Mouse (Mus musculus) CH12F3 (cell line): ENCODE measurements around the gene Sema3b.

Experiments
- in situ Hi-C: fragments of 300-500 bp; cut with MboI; formaldehyde crosslinking; loops from 2 replicates; pipeline ENCODE4 v1.14.3; 2020; ENCODE audit warnings: low sequenced_read_pairs

Gene Sema3b

DNA sequence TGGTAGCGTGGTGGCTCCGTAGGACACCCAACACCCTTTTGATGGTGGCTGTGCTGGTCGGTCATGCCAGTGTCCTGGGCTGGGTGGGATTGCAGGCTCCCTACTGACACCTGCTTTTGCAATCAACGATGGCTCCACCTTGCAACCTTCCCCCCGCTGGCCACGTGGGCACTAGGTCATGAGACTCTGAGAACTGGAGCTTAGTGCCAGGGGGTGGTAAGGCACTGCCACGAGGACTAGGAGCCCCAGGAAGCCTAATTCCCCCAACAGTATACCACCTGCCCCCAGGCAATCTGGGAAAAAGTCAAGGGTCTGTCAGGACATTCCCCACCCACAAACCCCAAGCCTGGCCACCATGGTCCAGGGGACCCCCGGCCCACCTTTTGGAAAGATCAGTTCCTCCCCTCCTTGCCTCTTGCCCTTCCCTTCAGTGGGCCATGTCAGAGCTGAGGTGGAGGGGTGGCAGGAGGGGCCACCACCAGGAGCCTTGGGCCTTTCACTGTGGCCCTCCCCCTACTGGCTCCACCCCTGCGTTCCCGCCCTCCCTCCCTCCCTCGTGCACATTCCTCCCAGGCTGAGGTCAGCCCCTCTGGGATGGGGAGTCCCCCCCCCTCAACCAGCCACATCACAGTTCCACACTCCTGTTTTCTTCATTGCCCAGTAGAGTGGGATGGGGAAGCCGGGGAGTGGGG lies at the start of gene Sema3b:
Sema3b (minus strand) TSS at position 489 of the 692 bp plus-strand sequence.
- in situ Hi-C loops: no loop called here

DNA sequence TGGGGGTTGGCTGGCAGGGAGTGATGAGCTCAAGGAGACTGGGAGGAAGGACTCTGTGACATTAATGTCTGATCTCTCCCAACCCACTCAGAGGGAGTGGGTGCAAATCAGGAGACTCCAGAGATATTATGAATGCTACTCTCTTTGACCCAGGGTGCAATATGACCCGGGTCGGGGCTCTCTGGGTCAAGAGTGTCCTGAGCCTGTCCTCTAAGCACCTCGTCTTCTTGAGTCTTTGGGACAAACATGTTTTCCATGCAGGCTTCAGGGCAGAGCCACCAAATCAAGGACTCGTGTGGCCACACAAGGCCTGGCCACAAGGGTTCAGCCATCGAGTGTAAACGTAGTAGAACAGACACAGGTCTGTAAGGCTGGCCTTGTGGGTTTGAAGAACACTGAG lies 49.1 kb upstream of the Sema3b start:
- in situ Hi-C loops: no loop called here

DNA sequence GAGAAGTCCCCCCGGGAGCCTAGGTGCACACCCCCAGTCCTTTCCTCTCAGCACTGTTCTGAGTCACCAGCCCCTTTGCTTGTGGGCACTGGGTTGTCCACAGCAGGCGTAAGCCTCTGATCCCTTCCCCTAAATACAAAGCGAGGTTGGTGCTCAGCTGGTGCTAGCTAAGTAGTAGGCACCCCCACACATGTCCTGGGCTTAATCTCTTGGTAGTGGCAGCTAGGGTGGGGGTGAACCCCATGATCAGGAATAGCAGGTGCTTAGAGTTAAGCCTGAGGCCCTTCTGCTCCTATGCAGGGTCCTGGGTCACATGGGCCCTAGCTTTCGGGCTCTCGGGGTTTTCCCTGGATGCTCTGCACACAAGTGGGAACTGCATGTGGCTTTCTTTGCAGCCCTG lies 48.1 kb upstream of the Sema3b start:
- in situ Hi-C loops: no loop called here

DNA sequence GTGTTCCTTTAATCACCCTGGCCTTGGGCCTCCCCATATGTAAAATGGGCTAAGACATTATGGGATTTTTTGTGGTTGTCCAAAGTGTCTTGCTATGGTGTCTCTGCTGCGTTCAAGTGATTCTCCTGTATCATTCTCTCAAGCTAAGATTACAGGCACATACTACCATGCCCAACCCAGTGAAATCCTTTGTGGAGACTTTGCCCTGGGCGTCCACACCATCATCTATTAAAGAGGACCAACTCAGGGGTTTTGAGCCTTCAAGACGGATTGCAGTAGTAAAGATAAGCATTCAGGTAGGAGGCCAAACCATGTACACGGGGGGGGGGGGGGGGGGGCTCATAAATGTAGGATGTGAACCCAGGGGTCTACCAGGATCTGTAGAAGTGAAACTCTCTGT lies 45.6 kb upstream of the Sema3b start:
- in situ Hi-C loops: no loop called here

DNA sequence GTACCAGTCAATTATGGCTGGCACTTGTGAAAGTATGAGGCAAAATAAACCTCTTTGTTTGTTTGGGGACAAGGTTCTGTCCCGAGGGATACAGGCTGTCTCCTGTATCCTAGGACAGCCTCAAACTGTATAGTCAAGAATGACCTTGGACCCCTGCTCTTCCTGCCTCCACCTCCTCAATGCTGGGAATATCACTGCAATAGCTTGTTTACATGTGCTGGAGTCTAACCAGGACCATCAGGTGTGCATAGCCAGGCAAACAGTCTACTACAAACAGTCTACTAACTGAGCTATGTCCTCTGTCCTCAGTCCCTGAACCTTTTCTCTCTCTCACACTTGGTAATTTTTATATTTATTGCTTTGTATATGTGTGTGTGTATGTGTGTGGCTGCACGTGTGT lies 44.4 kb upstream of the Sema3b start:
- in situ Hi-C loops: no loop called here

DNA sequence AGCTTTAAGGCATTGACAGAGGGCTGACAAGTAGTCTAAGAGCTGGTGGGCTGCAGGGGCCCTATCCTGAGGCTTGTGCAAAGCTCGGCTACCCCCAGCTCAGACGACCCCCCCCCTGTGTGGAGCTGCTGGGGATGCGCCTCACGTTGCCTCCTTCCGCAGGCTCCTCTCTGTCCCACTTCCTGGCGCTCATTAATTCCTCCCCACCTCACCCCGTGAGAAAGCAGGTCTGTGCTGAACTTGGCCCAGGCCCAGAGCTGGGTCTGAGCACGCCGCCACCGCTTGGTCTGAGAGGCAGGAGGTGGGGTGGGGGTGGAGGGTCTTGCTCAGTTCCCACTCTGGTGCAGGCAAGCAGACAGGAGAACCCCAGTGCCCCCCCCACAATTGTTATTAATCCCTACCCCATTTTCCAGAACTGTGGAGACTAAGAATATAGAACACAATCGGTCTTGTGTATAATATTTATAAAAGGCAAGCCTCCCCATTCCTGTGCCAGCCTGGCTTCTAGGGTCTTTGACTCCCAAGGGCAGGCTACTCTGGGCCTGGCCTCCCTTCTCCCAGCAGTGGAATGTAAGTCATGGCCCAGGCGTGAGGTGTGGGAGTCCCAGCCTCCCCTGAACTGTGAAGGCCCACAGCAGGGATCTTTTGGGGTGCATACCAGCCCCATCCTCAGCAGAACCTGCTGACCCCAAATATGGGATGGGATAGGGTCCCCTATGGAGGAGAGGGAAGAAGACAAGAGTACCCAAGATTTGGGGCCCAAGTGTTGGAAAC lies 41.9 kb upstream of the Sema3b start:
- in situ Hi-C loops: no loop called here

DNA sequence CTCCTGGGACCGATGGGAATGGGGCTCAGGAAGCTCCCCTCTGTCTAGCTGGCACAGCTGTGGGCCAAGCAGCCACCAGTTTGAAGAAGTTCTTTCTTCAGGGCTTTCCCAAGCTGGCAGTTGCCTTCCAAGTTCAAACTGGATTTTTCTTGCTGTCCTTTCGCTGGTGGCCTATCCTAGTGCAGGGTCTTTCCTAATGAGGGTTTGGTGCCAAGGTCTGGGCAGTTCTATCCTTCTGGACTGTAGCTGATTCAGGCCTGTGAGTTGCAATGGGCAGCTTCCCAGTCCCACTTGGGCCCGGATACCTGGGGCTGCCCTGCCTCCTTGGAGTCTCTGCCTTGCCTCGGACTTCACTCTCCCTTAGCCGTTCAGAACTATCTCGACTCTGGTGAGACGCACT lies 41.2 kb upstream of the Sema3b start:
- in situ Hi-C loops: no loop called here

DNA sequence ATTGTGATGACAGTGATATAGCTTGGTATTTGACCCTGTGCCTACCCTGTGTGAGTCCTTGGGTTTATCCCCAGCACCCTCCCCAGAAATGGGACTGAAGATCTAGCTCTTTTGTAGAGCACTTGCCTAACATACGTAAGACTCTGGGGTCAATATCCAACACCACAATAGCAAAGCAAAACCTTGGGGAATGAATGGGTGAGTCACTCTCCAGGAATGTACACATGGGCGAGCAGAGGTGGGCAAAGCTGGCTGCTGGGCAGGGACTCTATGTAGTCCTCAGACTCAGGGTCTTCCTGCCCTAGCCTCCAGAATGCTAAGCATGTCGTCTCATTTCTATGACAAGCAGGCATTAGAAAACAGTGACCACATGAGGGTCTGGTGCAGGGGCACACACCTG lies 39.7 kb upstream of the Sema3b start:
- in situ Hi-C loops: no loop called here

DNA sequence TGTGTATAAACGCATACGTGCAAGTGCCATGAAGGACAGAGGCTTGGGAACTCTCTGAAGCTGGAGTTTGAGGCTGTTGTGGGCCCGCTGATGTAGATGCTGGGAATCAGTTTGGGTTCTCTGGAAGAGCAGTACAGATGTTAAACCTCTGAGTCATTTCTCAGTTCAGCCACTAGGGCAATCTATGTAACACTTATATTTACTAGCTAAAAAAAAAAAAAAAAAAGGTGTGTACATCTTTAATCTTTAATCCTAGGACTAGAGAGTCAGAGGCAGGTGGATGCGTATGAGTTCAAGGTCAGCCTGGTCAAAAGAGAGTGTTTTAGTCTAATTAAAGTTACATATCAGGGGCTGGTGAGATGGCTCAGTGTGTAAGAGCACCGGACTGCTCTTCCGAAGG lies 37.9 kb upstream of the Sema3b start:
- in situ Hi-C loops: no loop called here

DNA sequence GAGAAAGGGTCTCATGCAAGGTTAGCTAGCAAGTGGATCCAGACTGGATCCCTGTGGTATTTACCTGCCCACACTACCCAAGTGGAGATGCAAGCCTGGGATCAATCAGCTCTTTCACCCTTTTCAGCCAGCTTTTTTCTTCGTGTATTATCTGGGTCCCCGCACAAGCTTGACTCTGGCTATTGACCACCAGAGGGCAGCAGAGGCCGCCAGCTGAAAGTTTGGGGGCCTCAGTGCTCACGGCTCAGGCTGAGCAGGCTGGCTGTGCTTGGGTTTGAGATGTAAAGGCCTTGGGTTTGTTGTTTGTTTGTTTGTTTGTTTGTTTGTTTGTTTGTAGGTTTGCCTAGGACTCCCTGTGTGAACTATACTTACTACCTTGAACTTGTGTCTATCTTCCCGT lies 36.5 kb upstream of the Sema3b start:
- in situ Hi-C loops: no loop called here

DNA sequence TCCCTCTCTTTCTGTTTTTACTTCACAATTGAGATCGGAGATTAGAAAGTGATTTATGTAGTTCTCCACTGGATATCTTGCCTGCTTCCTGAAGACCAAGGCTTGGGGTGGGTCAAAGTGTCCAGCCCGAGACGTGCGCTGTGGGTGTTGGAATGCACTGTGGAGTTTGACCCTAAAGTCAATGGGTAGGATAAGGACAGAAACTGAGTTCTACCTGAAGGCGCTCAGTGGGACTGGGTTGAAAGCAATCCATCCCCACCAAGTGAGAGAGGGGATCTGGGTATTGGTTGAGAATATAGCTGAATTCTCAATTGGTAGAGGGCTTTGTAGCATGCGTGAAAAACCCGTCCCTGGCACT lies 36.1 kb upstream of the Sema3b start:
- in situ Hi-C loops: no loop called here

DNA sequence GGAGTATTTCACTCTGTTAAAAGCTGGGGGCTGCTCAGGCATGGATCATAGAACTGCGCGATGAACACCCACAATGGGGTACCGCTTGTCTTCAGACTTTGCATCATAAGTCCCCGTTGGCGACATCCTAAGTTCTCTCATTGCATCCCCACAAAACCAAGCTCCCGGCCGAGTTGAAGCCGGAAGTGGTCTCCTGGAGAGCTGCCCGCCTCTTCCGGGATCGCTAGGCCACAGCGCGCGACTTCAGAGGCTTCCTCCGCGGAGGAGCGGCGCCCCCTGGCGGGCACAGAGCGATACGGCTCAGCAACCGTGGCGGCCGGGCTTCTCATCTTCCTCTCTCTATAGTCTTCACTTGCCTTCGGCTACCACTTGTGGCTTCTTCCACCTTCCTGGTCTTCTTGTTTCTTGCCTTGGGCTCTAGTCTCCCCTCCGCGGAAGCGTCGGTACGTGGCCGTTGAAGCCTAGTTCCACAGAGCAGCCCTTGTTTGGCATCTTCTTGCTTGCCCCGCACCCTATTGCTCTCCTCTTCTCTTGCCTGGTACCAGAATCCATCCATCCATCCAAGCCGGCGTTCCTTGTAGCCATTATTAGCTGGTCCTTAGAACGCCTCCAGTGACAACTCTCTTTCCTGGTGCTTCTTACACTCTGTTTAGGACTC lies 35.6 kb upstream of the Sema3b start:
- in situ Hi-C loops: no loop called here

DNA sequence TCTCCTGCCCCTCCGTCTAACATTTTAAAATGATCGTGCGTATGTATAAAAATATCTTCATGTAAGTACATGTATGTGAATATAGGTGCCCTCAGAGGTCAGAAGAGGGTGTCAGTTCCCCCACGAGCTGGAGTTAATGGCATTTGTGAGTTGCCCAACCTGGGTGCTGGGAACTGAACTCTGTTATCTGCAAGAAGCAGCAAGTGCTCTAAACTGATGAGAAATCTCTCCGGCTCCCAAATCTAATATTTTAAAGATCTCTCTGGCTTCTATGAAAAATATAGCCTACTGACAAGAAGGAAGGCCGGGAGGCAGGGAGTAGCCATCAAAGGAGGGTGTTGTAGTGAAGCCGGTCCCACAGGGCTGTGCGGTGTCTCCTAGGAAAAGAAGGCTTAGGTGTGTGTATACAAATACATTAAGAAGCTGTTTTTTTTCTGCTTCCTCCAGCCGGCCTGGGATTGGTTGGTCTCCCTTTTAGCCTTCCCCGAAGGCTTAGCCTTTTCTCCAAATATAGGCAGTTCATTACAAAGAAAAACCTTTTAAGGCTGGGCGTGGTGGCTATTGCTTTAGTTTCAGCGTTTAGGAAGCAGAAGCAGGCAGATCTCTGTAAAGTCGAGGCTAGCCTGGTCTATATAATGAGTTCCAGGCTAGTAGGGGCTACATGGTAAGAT lies 34.6 kb upstream of the Sema3b start:
- in situ Hi-C loops: no loop called here

DNA sequence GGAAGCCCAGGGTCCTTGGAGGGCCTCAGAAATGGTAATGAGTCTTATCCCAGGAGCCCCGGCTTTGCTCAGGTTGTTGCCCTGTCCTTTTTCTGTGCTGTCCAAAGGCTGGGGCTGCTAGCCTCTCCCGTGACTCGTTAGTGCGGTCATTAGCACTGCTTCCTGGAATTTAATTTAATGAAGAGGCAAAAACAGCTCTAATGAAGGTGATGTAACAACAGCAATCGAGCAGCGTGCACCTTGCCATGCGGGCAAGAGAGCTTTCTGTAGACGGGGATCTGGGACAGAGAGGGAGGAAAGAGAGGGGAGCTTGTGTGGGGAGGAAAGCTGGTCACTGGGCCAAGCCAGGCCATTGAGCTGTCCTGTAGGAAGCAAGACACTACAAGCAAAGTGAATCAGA lies 32.6 kb upstream of the Sema3b start:
- in situ Hi-C loops: no loop called here

DNA sequence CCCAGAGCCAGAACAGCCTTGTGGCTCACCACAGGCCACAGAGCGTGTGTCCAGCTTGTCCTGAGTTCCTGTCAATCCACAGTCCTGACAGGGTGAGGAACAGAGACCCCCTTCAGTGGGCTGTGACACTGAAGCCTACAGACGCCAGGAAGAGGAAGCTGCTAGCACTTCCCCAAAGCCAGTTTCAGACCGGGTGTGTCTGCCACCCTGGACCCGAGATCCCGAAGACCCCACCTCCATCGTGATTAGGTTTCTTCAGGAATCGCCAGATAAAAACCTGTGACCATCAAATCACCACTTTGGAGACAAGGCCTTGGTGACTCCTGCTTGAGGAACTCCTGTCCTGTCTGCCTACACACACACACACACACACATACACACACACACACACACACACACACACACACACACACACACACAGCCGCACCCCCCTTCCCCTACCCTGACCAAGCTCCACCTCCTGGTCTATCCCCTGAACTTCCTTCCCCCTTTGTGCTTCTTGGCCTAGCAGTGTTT lies 31.3 kb upstream of the Sema3b start:
- in situ Hi-C loops: no loop called here

DNA sequence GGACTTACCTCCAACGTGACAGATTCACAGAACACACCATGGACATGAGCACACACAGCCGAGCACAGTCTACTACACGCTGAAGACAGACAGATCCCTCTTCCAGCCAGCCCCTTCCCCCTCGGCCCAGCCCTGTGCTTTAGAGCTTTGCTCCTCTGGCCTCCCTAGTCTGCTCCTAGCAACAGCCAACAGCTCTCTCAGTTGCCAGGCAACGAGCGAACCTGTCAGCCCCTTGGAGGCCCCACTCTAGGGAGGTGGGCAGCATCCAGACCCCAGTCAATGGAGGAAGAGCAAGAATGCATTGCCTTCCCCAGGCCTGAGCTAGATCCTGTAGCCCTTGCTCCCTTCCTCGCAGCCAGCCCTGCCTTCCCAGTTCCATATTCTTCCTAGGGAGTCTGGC lies 28.0 kb upstream of the Sema3b start:
- in situ Hi-C loops: no loop called here

DNA sequence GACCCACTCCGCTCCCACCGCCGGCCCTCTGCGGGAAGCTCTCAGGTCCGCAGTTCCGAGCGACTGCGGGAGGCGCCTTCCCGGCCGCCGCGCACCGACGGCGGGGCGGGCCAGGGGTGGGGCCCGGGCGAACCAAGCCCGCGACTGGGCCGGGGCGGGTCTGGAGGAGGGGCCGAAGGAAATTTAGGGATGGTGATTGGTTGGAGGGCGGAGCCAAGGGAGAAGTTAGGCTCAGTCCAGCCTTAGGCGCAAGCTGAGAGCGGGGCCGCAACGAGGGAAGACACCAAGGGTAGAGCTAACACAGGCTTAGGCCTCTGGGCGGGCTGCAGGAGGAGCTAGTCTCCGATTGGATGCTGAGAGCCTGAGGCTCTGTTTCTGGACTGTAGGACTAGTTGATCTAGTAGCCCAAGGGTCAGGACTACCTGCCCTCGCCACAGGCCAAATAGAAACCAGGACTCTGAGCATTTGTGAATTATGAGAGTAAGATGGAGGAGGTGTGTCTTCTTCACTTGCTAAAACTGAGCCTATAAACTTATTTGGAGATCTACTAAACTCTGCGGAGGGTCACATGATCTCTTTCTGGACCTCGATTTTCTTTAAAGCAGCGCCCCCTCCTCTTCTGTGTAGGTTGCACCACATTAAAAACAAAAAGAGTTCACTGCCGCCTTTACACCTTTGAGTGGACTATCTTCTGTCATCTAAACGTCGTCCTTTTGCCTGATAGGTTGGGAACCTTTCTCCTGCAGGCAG lies 26.4 kb upstream of the Sema3b start, which contains the start of gene Gnai2:
Gnai2 (minus strand) TSS at position 89 of the 750 bp plus-strand sequence.
- in situ Hi-C loops: no loop called here

DNA sequence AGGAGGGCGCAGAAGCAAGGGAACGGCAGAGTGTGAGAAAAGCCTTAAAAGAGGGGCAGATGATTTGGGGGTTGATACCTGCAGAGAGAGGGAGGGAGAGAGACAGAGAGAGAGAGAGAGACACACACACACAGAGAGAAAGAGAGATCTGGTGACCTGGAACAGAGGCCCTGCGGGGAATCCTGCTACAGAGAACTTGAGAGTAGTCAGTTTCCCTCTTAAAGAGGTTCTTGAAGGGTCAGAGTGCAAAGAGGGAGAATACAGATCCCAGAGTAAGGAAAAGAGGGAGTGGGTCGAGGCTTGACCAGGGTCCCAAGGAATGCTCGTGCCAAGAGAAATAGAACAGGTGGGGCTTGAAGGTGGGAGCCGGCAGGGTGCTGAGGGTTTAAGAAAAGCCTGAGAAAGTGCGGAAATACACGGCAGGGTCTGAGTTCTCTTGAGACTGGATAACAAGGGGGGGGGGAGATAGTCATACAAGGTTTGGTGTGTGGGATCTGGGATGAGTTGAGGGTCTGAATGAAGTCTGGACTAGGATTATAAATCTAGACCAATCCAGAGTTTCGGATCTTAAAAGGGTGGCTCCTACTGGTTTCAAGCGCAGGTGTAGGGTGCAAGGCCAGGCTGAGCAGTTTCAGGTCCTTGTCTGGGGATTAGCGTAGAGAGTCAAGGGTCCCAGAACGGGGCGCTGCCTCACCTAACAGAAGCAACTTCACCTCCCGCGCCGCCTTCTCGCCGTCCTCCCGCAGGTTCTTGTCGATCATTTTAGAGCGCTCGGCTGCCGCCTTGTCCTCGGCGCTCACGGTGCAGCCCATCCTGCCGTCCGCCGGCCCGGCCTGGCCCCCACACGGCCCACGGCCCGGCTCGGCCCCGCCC lies 25.6 kb upstream of the Sema3b start:
- in situ Hi-C loops: no loop called here

DNA sequence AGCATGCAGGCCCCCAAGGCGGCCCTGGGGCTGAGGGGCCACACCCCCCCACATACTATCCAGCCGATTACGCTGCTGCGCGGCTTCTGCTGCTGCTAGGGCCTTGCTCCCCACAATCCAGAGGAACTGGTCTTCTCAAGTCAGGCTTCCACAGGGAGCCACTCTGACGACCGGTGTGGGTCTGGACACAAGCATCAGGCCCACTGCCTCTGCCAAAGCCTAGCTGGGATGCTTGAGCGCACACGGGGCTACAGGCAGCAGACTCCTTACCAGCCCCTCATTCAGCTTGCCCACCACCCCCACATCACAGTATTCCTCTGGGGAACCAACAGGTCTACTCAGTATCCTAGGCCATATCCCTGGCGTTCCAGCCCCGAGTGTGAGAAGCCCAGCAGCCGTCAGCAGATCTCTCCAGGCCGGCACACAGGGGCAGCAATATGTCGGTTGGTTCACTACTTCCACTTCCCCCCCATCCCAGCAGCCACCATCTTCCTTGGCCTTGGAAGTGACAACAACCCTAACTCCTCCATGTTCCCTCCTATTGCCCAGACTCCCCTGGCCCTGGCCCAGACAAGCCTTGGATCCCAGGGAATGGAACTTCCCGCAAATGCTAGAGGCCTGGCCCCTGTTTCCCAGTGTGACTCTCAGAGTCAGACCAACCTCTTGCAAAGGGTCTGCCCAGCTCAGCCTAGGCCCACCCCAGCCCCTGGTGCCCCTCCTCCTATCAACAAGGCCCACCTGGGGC lies 24.8 kb upstream of the Sema3b start:
- in situ Hi-C loops: no loop called here
